Mouse (Mus musculus) right cerebral cortex, postnatal 36 days (tissue): ENCODE data around the gene Ephb1.

Experiments used
- DNase-seq, 2 experiments: peaks; one replicate each; pipeline ENCODE4 v3.0.0; 2022; ENCODE audit warnings: low spot score in 2 of 2, mixed read lengths in 1 of 2

Gene Ephb1

GRCm38 (mm10) chr9:102354561-102354973 lies at the start of gene Ephb1:
Gene Ephb1 (minus strand): TSS chr9:102354693.
- peak; percentile 84 to 93 for DNase-seq

GRCm38 (mm10) chr9:102403086-102404021 lies 48.9 kb upstream of the Ephb1 start:
- DNase-seq = peak; percentile 18 to 45

GRCm38 (mm10) chr9:102402671-102403070 lies 48.2 kb upstream of the Ephb1 start:
- no peak for DNase-seq

GRCm38 (mm10) chr9:102388266-102388665 lies 33.8 kb upstream of the Ephb1 start:
- no peak for DNase-seq

GRCm38 (mm10) chr9:102386816-102387215 lies 32.3 kb upstream of the Ephb1 start:
- DNase-seq = no peak

- DNase-seq = no peak
These were observed 25.7 kb upstream of the Ephb1 start for GRCm38 (mm10) chr9:102380235-102380634.

DNA sequence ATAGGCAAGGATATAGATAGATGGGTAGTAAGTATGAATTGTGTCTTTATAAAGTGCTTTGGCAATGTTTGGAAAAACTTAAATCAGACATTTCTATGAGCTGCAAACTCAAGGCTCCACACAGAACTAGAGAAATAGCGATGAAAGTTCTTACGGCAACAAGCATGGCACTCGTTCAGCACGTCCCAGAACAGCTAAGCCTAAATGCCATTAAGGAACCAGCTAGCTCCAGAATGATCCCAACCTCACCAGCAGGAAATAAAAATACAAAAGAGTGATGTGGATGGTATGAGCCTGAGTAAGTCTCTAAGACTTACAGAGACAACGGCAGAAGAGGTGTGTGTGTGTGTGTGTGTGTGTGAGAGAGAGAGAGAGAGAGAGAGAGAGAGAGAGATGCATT lies 20.2 kb upstream of the Ephb1 start:
- DNase-seq = no peak

- DNase-seq = no peak
These were observed 19.4 kb upstream of the Ephb1 start for GRCm38 (mm10) chr9:102373886-102374285.

DNA sequence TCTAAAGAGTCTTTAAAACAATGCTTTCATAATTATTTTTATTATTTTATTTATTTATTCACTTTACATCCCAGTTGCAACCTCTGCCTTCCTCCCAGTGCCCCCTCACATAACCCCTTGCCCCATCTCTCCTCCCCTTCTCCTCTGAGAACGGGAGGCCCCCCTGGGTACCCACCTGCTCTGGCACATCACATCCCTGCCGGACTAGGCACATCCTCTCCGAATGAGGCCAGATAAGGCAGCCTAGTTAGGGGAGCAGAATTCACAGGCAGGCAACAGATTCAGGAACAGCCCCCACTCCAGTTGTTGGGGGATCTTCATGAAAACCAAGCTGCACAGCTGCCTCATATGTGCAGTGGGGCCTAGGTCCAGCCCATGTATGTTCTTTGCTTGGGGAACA lies 17.4 kb upstream of the Ephb1 start:
- DNase-seq = no peak

GRCm38 (mm10) chr9:102371036-102371770 lies 16.7 kb upstream of the Ephb1 start:
- DNase-seq = no peak

DNA sequence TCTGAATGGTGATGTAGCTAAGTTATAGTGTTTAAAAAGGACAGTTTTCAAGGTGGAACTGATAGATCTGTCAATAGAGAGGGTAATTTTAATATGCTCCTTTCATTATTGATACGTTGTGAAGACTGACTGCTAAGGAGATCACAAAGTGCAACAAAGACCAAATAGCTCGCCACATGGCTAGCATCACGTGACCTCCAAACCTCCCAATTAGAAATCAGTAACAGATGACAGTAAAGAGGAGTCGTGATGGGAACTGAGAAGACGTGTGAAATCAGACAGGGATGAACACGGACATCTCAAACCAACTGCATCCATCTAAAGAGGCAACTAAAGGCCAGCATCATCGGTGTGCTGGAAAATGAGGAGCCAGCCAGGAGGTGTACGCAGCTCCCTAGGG lies 15.6 kb upstream of the Ephb1 start:
- no peak for DNase-seq

- no peak for DNase-seq
These were observed 14.6 kb upstream of the Ephb1 start for GRCm38 (mm10) chr9:102369141-102369540.

- no peak for DNase-seq
These were observed 13.3 kb upstream of the Ephb1 start for GRCm38 (mm10) chr9:102367796-102368195.

- no peak for DNase-seq
These were observed 11.0 kb upstream of the Ephb1 start for GRCm38 (mm10) chr9:102365536-102365935.

DNA sequence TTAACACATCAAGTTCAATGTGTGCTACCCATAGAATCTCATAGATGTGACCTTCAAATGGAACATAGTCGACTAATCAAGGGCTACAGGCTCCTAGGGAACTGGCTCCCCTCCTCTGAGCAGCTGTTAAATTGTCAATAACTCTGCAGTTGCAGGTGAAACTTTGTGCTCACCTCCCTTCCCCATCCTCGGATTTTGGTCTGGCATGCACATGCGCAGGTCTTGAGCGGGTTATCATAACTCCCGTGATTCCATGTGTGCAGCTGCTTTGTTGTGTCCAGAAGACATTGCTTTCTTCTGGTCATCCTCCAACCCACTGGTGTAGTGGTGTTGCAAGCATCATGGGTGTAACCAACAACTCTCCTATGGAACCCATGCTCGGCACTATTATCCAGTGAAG lies 4.8 kb upstream of the Ephb1 start:
- DNase-seq = no peak

- DNase-seq = no peak
These were observed 4.2 kb upstream of the Ephb1 start for GRCm38 (mm10) chr9:102358711-102359110.

GRCm38 (mm10) chr9:102358011-102358410 lies 3.5 kb upstream of the Ephb1 start:
- DNase-seq = no peak

DNA sequence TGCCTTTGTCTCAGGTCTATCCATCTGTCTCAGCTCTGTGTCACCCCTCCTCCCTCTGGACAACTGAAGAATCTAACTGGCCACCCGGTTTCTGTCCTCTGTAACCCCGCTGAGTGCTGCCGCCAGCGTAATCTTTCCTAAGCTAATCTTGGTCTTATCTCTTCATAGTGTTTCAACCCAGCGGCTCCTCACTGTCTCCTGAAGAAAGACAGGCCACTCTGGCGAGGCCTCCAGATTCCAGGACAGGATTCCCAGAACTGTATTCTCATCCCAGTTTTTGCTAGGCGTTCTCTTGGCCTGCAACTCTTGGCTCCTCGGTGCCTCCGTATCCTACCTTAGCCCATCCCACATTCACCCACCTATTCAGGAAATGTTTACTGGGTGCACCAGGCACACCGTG lies 2.0 kb upstream of the Ephb1 start:
- DNase-seq = no peak

DNA sequence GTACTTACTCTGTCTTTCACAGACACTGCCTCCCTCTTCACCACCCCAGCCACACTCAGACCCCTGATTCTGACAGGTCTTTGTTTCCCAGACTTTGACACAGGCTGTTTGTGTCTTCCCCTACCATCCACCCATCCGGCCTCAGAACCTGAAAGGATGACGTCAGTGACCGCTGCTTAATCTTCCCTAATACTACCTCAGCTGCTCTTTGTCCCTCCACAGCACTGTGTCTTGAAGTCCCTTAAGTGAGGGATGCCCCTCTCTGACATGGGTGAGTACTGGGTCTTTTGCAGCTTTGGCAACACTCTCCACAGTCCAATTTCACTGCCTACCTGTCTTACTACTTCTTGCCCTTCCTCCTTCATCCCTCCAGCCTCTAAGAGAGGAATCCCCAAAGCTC lies 1.2 kb upstream of the Ephb1 start:
- DNase-seq = no peak

- DNase-seq = peak in 1 of 2 experiments; percentile 21
These were observed 629 bp downstream of the Ephb1 start for GRCm38 (mm10) chr9:102353636-102354491.

- peak in 1 of 2 experiments; percentile 26 for DNase-seq
These were observed 1.3 kb downstream of the Ephb1 start for GRCm38 (mm10) chr9:102353056-102353635.
